Mouse (Mus musculus) ES-E14 (cell line): ENCODE measurements around the gene Dcaf12.

ENCODE experiments used
- HCFC1 ChIP-seq: IDR thresholded peaks from 2 replicates; pipeline ENCODE4 v1.6.1; 2012; ENCODE audit warnings: low read length, inconsistent platforms, borderline replicate concordance; ENCODE audit not compliant: insufficient read depth
- ZNF384 ChIP-seq: IDR thresholded peaks from 2 replicates; pipeline ENCODE4 v1.6.1; 2012; ENCODE audit warnings: low read depth, low read length, inconsistent platforms

GRCm38 (mm10) chr4:41289802-41290201 is 24.9 kb downstream of the Dcaf12 start:
- TF ChIP-seq ZNF384 (no peak), HCFC1 (no peak)
